In the genomic region with DNA sequence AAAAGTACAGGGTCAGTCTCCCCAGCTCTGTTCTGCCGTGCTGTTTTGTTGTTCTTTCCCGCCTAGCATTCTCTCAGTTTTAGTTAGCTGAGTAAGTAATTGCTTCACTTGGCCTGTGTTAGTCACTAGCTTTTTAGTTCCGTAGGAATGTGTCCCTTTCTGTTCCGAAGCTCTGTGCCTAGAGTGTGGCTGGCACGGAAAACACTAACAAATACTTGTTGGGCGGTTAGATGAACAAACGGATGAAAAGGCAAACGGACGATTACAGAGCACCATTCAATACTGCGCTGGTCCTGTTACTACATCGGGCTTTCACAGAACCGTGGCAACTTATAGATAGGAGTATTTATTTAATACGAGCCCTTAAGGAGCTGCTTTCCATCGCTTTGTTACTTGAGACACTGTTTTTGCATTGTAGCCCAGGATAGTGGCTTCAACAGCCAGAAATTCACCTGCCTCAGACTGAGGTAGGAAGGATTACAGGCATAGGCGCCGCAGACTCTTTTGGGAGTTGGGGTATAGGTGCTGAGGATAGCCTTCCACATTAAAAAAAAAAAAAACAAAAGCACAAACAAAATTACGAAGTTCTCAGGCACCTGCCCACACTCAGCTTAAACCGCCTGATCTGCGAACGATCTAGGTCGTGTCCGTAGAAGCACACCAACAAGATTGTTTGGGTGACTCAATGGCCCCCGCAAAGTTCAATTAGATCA, we compare ENCODE assay signal across 8 mouse cellular contexts. TPM values are rescaled to one million over a fixed set of nuclear protein-coding genes. Genes with fewer than 3 reads are reported as not detected.
DNase-seq lines count a peak whose midpoint lies in the region; ATAC-seq and TF ChIP-seq lines count a peak whose summit lies in the region.

No protein-coding gene starts in this region.

- peak overlapping the region; percentile 62; the same call in 1 of the 2 replicates for H3K27ac ChIP-seq in embryonic facial prominence, embryonic 13.5 days
- peak overlapping the region; percentile 56; the same call in 1 of the 2 replicates for H3K27ac ChIP-seq in limb, embryonic 13.5 days
- peak overlapping the region; percentile 70 for H3K27ac ChIP-seq in midbrain, embryonic 12.5 days (replicated peaks)

- no peak for ATAC-seq in embryonic facial prominence, embryonic 13.5 days (ENCODE audit: insufficient number of reproducible peaks, insufficient read depth, low FRiP score, low TSS enrichment, low read depth)
- no peak; the same call in 1 of the 2 replicates for ATAC-seq in limb, embryonic 13.5 days (ENCODE audit: low FRiP score, low read depth)
- ATAC-seq in midbrain, embryonic 12.5 days (ENCODE audit: low FRiP score, low read depth), result peak; percentile 1; the same call in 1 of the 2 replicates

- TF ChIP-seq CTCF in E14TG2a.4 (conservative IDR thresholded peaks at IDR 0.05; ENCODE audit: low read length), result no peak

- peak; percentile 22 for DNase-seq in ZHBTc4 (ENCODE audit: low read depth, low spot score)
- DNase-seq in heart, postnatal 36 days, result peak; percentile 28 to 59
- no peak for DNase-seq in spleen, adult 12 weeks (ENCODE audit: low spot score)
- no peak for DNase-seq in frontal cortex, postnatal 10 days (ENCODE audit: low spot score in 2 of 2)

- intact Hi-C loops in heart, postnatal 36 days (cut with DNase I), result loop anchor here (5.0 to 10.0 kb wide), 2 partner anchors 356 to 1169 kb away; a partner anchor contains a TSS

- H3K4me3 ChIP-seq in E14TG2a.4 (replicated peaks; ENCODE audit: low read length), result peak overlapping the region; percentile 96
- H3K4me3 ChIP-seq in embryonic facial prominence, embryonic 13.5 days, result peak overlapping the region; percentile 91
- H3K4me3 ChIP-seq in limb, embryonic 13.5 days, result peak overlapping the region; percentile 95
- peak overlapping the region; percentile 92 for H3K4me3 ChIP-seq in midbrain, embryonic 12.5 days

- peaks cover 6% of the 10 kb centered on the region for H3K36me3 ChIP-seq in E14TG2a.4 (ENCODE audit: insufficient read depth, low read length)
- peaks cover 6% of the 10 kb centered on the region for H3K36me3 ChIP-seq in embryonic facial prominence, embryonic 13.5 days
- H3K36me3 ChIP-seq in limb, embryonic 13.5 days, result peaks cover 7% of the 10 kb centered on the region
- peaks cover 3% of the 10 kb centered on the region; the same call in 1 of the 2 replicates for H3K36me3 ChIP-seq in midbrain, embryonic 12.5 days

- H3K4me1 ChIP-seq in E14TG2a.4 (replicated peaks; ENCODE audit: low read depth, low read length), result peaks cover 55% of the 10 kb centered on the region
- H3K4me1 ChIP-seq in embryonic facial prominence, embryonic 13.5 days, result peaks cover 26% of the 10 kb centered on the region
- peaks cover 25% of the 10 kb centered on the region for H3K4me1 ChIP-seq in limb, embryonic 13.5 days
- H3K4me1 ChIP-seq in midbrain, embryonic 12.5 days, result peaks cover 26% of the 10 kb centered on the region

- no peaks in the 10 kb centered on the region for H3K9me3 ChIP-seq in E14TG2a.4 (ENCODE audit: low read length)
- H3K9me3 ChIP-seq in embryonic facial prominence, embryonic 13.5 days, result no peaks in the 10 kb centered on the region
- H3K9me3 ChIP-seq in limb, embryonic 13.5 days, result no peaks in the 10 kb centered on the region
- H3K9me3 ChIP-seq in midbrain, embryonic 12.5 days, result no peaks in the 10 kb centered on the region

- no peaks in the 10 kb centered on the region for H3K27me3 ChIP-seq in E14TG2a.4 (ENCODE audit: insufficient read depth, low read length)
- H3K27me3 ChIP-seq in embryonic facial prominence, embryonic 13.5 days, result no peaks in the 10 kb centered on the region
- no peaks in the 10 kb centered on the region for H3K27me3 ChIP-seq in limb, embryonic 13.5 days
- H3K27me3 ChIP-seq in midbrain, embryonic 12.5 days, result no peaks in the 10 kb centered on the region

- peak overlapping the region; percentile 95 for H3K4me2 ChIP-seq in embryonic facial prominence, embryonic 13.5 days
- peak overlapping the region; percentile 96 for H3K4me2 ChIP-seq in limb, embryonic 13.5 days (replicated peaks)
- H3K4me2 ChIP-seq in midbrain, embryonic 12.5 days (replicated peaks), result peak overlapping the region; percentile 92

- H3K9ac ChIP-seq in embryonic facial prominence, embryonic 13.5 days, result peak overlapping the region; percentile 92
- H3K9ac ChIP-seq in limb, embryonic 13.5 days, result peak overlapping the region; percentile 86
- peak overlapping the region; percentile 55 for H3K9ac ChIP-seq in midbrain, embryonic 12.5 days (replicated peaks)

- WGBS in embryonic facial prominence, embryonic 13.5 days, result 4% methylated on average over 23 of the region's 23 CpGs
- 6% methylated on average over 23 of the region's 23 CpGs for WGBS in limb, embryonic 13.5 days
- 4% methylated on average over 23 of the region's 23 CpGs for WGBS in midbrain, embryonic 12.5 days

RNA-seq across cellular contexts. Expression of a gene that starts 0.6 kb away (rescaled TPM):
- 20.9 and 22.3 TPM in 2 replicates for polyA plus RNA-seq in embryonic facial prominence, embryonic 13.5 days (2015; fragmentation: Nextera tagmentation; extraction: Ambion mirVana)
- 10 to 100 TPM; 21.5 to 22.9 TPM for total RNA-seq in heart, postnatal 36 days (2021)
- 22.4 and 25.7 TPM in 2 replicates for polyA plus RNA-seq in limb, embryonic 13.5 days (2015; fragmentation: Nextera tagmentation; extraction: Ambion mirVana)
- polyA plus RNA-seq in midbrain, embryonic 12.5 days (2016; fragmentation: Nextera tagmentation; extraction: Ambion mirVana), result 25.0 and 26.2 TPM in 2 replicates

Comparison
In these comparisons a context has a peak if more than half of its experiments do, and no peak if none do; other contexts are left out.
1. DNase-seq: peak in ZHBTc4 (single experiment) and heart, postnatal 36 days (2 of 2); none in spleen, adult 12 weeks (single experiment) and frontal cortex, postnatal 10 days (0 of 2).
2. Peak in every context shown above with its lines, with median percentiles within 50 percentile points of each other: H3K4me3 ChIP-seq, H3K27ac ChIP-seq, H3K4me2 ChIP-seq and H3K9ac ChIP-seq.